Mouse (Mus musculus): ENCODE measurements around the gene Ptges.

Ptges gene

DNA sequence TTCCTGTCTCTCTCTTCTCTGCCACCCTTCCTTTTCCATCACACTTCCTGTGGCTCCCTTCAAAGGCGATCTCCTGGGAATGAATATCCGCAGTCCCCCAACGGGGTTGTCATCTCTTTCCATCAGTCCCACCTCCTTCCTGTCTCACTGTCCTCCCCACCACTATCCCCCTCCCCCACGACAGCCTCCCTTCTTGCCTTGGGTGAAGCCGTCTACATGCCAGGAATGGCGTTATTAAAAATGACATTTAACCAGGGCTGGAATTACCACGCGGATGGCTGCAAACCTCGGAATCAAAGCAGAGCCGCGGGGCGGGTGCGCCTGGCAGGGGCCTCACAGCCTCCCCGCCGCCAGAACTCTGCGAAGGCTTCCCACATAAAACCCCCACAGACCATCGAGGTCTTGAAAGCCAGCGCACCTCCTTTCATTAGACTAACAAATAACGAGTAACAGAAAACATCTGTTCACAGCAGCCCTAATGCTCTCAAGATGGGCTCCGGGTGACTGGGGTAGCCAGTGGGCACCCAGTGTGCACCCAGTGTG lies 76.8 kb downstream of the Ptges start:
- DNase-seq (ENCODE audit: extremely low read depth, low read depth): no peak

DNA sequence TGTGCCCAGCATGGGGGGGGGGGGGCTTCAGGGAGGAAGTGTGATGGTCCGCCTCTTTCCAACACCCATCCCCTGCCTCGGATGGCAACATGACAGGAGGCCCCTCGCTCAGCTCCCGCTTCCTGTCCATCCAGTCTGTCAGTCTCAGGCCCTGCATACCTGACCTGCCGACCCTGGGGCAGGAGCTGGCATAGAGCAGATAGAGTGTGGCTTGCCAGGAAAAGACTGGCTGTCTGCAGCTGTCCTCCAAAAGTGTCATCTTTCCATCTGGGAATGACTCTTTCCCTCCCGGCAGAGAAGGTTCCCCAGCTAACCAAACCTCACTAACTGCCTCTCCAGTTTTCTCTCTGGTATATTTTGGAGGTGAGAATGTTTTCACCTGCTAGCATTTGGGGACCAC lies 79.1 kb downstream of the Ptges start:
- DNase-seq (ENCODE audit: extremely low read depth, low read depth): no peak

DNA sequence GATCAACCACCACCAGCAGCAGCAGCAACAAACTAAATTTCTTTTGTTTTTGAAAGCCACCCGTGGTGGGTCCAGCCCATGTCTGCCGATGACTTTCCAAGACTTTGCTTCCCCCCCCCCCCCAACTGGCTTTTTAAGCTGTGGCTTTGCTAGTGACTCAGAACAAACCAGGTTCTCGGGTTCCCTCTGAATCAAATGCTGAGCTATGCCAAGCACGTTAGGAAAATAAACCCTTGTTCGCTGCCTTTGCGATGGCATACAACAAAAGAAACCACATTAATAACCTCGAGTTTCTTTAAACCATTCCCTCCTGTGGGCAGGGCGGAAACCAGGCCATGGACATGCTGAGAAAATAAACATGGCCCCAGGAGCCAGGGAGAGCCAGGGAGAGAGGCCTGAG lies 81.5 kb downstream of the Ptges start:
- DNase-seq (ENCODE audit: extremely low read depth, low read depth): no peak

DNA sequence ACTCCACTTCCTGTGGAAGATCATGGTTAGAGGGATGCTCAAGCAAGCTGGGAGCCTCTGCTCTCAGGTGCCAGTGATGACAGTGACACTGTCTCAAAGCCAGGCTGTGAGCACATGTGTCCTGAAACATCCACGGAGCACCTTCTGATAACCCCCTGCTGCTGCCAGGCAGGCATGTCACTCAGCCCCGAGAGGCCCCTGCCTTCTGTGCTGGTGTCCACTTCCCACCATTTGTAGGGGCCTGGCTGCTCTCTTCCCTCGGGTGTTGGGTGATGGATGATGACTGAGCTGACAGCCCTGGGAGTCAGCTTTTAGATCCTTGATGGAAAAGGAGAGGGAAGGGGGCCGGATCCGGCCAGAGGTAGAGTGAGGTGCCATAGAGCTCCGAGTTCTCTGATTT lies 82.9 kb downstream of the Ptges start:
- no peak for DNase-seq (ENCODE audit: extremely low read depth, low read depth)

DNA sequence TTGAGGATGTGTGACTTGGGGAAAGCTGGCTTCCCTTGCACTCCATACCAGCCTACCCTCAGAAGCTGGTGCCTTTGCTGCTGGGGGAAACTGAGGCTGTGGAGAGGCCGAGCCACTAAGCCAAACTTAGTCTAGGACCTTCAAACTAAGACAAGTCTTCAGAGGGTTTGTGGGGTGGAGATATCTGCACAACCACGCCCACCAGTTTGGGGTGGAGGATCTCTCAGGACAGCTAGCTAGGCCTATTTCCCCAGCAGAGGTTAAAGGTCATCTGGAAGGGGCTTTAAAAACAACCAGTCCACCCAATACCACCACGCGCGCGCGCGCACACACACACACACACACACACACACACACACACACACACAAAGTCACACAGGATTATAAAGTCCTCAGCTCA lies 83.4 kb downstream of the Ptges start:
- no peak for DNase-seq (ENCODE audit: extremely low read depth, low read depth)

DNA sequence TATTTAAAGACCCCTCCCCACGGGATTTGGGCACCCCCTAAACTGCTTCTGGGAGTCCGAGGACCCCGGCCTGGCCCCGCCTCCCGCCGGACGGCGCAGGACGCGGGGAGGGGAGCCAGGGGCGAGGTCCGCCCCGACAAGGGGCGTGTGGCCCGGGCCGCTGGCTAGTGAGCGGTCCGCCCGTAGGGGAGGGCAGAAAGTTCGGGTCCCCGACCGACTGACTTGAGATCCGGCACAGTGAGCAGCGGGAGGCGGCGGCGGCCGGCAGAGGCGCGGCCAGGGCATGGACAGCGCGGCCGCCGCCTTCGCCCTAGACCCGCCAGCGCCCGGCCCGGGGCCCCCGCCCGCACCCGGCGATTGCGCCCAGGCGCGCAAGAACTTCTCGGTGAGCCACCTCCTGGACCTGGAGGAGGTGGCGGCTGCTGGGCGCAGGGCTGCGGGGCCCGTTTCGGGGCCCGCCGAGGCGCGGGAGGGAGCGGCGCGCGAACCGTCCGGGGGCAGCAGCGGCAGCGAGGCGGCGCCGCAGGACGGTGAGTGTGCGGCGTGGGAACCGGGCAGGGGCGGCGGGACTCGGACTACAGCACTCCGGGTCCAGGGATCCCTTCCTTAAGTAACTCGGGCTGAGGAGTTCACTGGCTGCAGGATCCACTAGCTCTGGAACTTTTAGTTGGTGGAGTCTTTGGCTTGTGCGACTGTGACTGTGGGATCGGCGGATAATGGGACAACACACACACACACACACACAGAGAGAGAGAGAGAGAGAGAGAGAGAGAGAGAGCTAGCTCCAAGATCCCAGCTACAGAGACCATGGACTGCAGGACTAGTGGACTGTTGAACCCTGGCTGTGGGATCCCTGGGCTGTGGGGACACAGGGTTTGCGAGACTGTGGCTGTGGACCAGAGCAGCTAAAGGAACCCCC lies 84.3 kb downstream of the Ptges start:
- no peak for DNase-seq (ENCODE audit: extremely low read depth, low read depth)

DNA sequence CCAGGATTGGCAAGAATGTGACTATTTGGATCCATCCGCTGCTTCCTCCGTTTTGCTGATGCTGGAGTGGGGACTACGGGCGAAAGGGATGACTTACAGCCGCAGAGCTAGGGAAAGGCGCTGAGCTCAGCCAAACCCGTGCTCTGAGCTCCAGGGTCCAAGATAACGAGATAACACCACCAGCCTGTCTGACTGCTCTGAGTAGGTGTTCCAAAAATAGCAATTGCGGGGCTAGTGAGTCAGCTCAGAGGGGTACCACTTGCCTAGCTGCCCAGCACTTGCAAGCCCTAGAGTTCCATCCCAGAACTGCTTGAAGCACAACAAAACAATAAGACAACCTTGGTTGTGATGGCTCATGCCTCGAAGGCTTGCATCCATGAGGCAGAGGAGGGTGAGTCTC lies 87.0 kb downstream of the Ptges start:
- DNase-seq (ENCODE audit: extremely low read depth, low read depth): no peak

All from MEL-GATA-1-ER (cell line).